Mouse (Mus musculus): Measurements from ENCODE around the gene Wdr73. TPM values are rescaled to one million over a fixed set of nuclear protein-coding genes. Genes with fewer than 3 reads are reported as not detected.
"Not testable (repeated sequence)": the region's sequence is repeated elsewhere in the genome, so short reads cannot be mapped to it uniquely, and the experiment has no call there.

Wdr73 gene
- polyA plus RNA-seq (2012; rRNA removed) (23.1 and 26.5 TPM in 2 replicates), polyA plus RNA-seq (2014; fragmentation: Nextera tagmentation; extraction: Ambion mirVana) (22.6 and 26.0 TPM in 2 replicates)

GRCm38 (mm10) chr7:80900944-80901501 is at the start of gene Wdr73:
Wdr73 (minus strand) TSS chr7:80901269.
- TF ChIP-seq POLR2A (IDR thresholded peaks at IDR 0.05; ENCODE audit: borderline replicate concordance, extremely low read depth, insufficient read depth, insufficient read length), result peak; percentile 94; the same call in 1 of the 2 replicates
- H3K27me3 ChIP-seq (ENCODE audit: control insufficient read depth, insufficient read depth, low read length), result no peaks in the 10 kb centered on the region
- H3K4me2 ChIP-seq (replicated peaks; ENCODE audit: low read depth, low read length, severe bottlenecking), result peak within 1 kb of the TSS; percentile 74
- H3K4me1 ChIP-seq (ENCODE audit: control insufficient read depth, insufficient read depth, low read length), result peaks cover 13% of the 10 kb centered on the region
- peaks cover 21% of the 10 kb centered on the region for H3K36me3 ChIP-seq (ENCODE audit: control insufficient read depth, insufficient read depth, low read length)
- peak within 1 kb of the TSS; percentile 71 for H3K9ac ChIP-seq (ENCODE audit: low read depth, low read length, severe bottlenecking)
- WGBS, result under 1% methylated on average over 35 of the region's 36 CpGs
- peak within 1 kb of the TSS; percentile 78 for H3K4me3 ChIP-seq (replicated peaks; ENCODE audit: low read length)
- no peaks in the 10 kb centered on the region for H3K9me3 ChIP-seq (ENCODE audit: control insufficient read depth, low read length)
- H3K27ac ChIP-seq (replicated peaks; ENCODE audit: low read depth, low read length), result peak within 1 kb of the TSS; percentile 55; the same call in 1 of the 2 replicates
- DNase-seq (ENCODE audit: low spot score) (peak; percentile 93), ATAC-seq (ENCODE audit: low FRiP score, low read depth) (peak; percentile 94)

GRCm38 (mm10) chr7:80947445-80948350 is 46.6 kb upstream of the Wdr73 start, which contains the start of gene Sec11a:
Sec11a (minus strand) TSS chr7:80947780.
- peaks cover 15% of the 10 kb centered on the region for H3K4me1 ChIP-seq (ENCODE audit: control insufficient read depth, insufficient read depth, low read length)
- H3K9me3 ChIP-seq (ENCODE audit: control insufficient read depth, low read length), result no peaks in the 10 kb centered on the region
- TF ChIP-seq POLR2A (IDR thresholded peaks at IDR 0.05; ENCODE audit: borderline replicate concordance, extremely low read depth, insufficient read depth, insufficient read length), result peak; percentile 76; the same call in 1 of the 2 replicates
- ATAC-seq (ENCODE audit: low FRiP score, low read depth) (peak; percentile 100), DNase-seq (ENCODE audit: low spot score) (peak; percentile 87)
- WGBS, result 1% methylated on average over 37 of the region's 44 CpGs
- H3K36me3 ChIP-seq (ENCODE audit: control insufficient read depth, insufficient read depth, low read length), result peaks cover 4% of the 10 kb centered on the region; the same call in 1 of the 2 replicates
- H3K9ac ChIP-seq (ENCODE audit: low read depth, low read length, severe bottlenecking), result peak within 1 kb of the TSS; percentile 82
- peak within 1 kb of the TSS; percentile 84 for H3K4me3 ChIP-seq (replicated peaks; ENCODE audit: low read length)
- no peaks in the 10 kb centered on the region for H3K27me3 ChIP-seq (ENCODE audit: control insufficient read depth, insufficient read depth, low read length)
- H3K27ac ChIP-seq (replicated peaks; ENCODE audit: low read depth, low read length), result peak within 1 kb of the TSS; percentile 95
- H3K4me2 ChIP-seq (replicated peaks; ENCODE audit: low read depth, low read length, severe bottlenecking), result peak within 1 kb of the TSS; percentile 82

GRCm38 (mm10) chr7:80939808-80940207 is 38.7 kb upstream of the Wdr73 start:
- no peaks in the 10 kb centered on the region for H3K27me3 ChIP-seq (ENCODE audit: control insufficient read depth, insufficient read depth, low read length)
- WGBS, result 98% methylated on average over 4 of the region's 4 CpGs
- H3K4me3 ChIP-seq (replicated peaks; ENCODE audit: low read length), result no peak overlapping the region
- H3K9me3 ChIP-seq (ENCODE audit: control insufficient read depth, low read length), result no peaks in the 10 kb centered on the region
- H3K36me3 ChIP-seq (ENCODE audit: control insufficient read depth, insufficient read depth, low read length), result peaks cover 11% of the 10 kb centered on the region
- H3K27ac ChIP-seq (replicated peaks; ENCODE audit: low read depth, low read length), result no peak overlapping the region
- ATAC-seq (ENCODE audit: low FRiP score, low read depth) (no peak), DNase-seq (ENCODE audit: low spot score) (no peak)
- TF ChIP-seq POLR2A (IDR thresholded peaks at IDR 0.05; ENCODE audit: borderline replicate concordance, extremely low read depth, insufficient read depth, insufficient read length), result no peak
- H3K4me1 ChIP-seq (ENCODE audit: control insufficient read depth, insufficient read depth, low read length), result no peaks in the 10 kb centered on the region
- H3K9ac ChIP-seq (ENCODE audit: low read depth, low read length, severe bottlenecking), result no peak overlapping the region
- H3K4me2 ChIP-seq (replicated peaks; ENCODE audit: low read depth, low read length, severe bottlenecking), result no peak overlapping the region

- not testable (repeated sequence) for H3K9me3 ChIP-seq (ENCODE audit: control insufficient read depth, low read length); ATAC-seq (ENCODE audit: low FRiP score, low read depth); H3K4me2 ChIP-seq (replicated peaks; ENCODE audit: low read depth, low read length, severe bottlenecking); DNase-seq (ENCODE audit: low spot score); H3K9ac ChIP-seq (ENCODE audit: low read depth, low read length, severe bottlenecking); H3K4me3 ChIP-seq (replicated peaks; ENCODE audit: low read length); H3K27me3 ChIP-seq (ENCODE audit: control insufficient read depth, insufficient read depth, low read length); H3K4me1 ChIP-seq (ENCODE audit: control insufficient read depth, insufficient read depth, low read length); H3K27ac ChIP-seq (replicated peaks; ENCODE audit: low read depth, low read length)
- H3K36me3 ChIP-seq (ENCODE audit: control insufficient read depth, insufficient read depth, low read length), result peaks cover 29% of the 10 kb centered on the region
Measured at GRCm38 (mm10) chr7:80937304-80937666, 36.2 kb upstream of the Wdr73 start.

- not testable (repeated sequence) for DNase-seq (ENCODE audit: low spot score); H3K4me2 ChIP-seq (replicated peaks; ENCODE audit: low read depth, low read length, severe bottlenecking); H3K27me3 ChIP-seq (ENCODE audit: control insufficient read depth, insufficient read depth, low read length); ATAC-seq (ENCODE audit: low FRiP score, low read depth); H3K27ac ChIP-seq (replicated peaks; ENCODE audit: low read depth, low read length); H3K9me3 ChIP-seq (ENCODE audit: control insufficient read depth, low read length); H3K4me1 ChIP-seq (ENCODE audit: control insufficient read depth, insufficient read depth, low read length); H3K9ac ChIP-seq (ENCODE audit: low read depth, low read length, severe bottlenecking); H3K4me3 ChIP-seq (replicated peaks; ENCODE audit: low read length)
- WGBS, result 80% methylated on average over 7 of the region's 7 CpGs
- H3K36me3 ChIP-seq (ENCODE audit: control insufficient read depth, insufficient read depth, low read length), result peaks cover 33% of the 10 kb centered on the region
Measured at GRCm38 (mm10) chr7:80936617-80937303, 35.7 kb upstream of the Wdr73 start.

Measured in limb, embryonic 14.5 days (tissue).